Mouse (Mus musculus): ENCODE data around the gene Rasef. TPM values are rescaled to one million over a fixed set of nuclear protein-coding genes. Genes with fewer than 3 reads are reported as not detected.
"Not testable (repeated sequence)": the region's sequence is repeated elsewhere in the genome, so short reads cannot be mapped to it uniquely, and the experiment has no call there.

The Rasef gene
- polyA plus RNA-seq (2017; shearing (Covaris generic)): not detected

DNA sequence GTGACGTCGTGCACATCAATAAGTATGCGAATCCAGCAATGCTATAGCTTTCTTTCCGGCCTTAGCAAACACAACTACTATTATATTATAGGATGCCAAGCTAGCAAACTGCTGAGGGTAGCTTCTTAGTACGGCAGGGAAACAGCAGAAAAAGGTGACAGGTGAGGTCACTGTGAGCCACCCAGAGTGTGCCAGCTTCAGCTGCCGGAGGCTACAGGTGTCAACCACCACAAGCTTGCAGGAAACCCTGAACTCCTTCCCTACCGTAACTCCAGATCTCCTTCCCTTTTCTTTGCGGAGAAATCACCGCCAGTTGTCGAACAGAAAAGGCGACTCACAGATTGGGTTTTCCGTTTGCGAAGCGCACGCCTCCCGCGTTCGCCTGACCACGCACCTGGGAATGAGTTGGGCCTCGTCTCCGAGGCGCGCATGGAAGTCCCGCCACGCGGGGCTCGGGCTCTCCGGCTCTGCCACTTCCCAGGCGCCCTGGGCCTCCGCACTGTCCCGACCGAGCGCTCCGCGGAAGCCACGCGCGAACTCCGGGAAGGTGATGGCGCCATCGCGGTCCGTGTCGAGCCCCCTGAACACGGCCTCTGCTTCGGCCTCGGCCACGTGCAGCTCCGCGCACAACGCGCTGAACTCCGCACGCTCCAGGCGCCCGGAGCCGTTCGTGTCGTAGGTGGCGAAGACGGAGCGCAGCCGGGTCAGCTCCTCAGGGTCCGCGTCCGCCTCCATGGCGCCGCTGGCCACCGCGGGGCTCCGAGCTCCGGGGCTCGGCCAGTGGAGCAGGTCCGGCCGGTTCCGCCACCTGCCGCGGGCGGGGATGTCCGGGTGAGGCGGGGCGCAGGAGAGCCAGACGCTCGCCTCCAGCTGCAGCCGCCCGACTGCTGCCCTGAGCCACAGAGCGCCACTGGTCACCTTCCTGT lies at the start of gene Rasef:
TSS of gene Rasef (minus strand) at position 735 of the 926 bp plus-strand sequence.
- ATAC-seq: no peak

DNA sequence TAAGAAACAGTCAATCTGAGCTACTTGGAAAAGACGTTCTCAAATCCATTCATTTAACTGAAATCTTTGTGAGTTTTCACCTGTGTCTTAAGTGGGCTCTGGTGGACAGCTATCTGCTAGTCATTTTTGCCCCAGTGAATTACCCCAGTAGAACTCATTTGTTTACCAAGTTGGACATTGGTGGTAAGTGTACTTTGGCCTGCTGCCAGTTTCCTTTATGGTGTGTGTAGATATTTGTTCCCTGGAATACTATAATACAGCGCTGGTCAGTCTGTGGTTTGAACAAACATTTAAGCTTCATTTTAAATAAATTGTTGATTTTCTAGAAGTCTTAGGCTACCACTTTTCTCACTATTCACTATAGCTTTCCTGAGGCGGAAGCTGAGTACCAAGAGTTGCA lies 35.8 kb upstream of the Rasef start:
- no peak for ATAC-seq

DNA sequence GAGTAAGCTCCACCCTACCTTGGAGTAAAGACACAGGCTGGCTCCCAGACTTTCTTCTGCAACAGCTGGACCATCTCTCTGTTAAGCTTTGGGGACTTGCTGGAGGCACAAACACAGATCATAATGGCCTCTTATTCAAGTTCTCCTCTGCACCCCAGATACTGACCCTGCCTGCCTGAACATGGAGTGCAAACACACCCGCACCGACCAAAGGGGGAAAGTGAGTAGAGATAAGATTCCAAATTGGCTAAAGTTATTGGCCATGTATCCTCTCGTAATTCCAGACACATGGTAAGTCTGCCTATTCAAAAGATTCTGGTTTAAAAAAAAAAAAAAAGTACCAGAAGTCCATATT lies 369 bp upstream of the Rasef start:
- no peak for ATAC-seq

DNA sequence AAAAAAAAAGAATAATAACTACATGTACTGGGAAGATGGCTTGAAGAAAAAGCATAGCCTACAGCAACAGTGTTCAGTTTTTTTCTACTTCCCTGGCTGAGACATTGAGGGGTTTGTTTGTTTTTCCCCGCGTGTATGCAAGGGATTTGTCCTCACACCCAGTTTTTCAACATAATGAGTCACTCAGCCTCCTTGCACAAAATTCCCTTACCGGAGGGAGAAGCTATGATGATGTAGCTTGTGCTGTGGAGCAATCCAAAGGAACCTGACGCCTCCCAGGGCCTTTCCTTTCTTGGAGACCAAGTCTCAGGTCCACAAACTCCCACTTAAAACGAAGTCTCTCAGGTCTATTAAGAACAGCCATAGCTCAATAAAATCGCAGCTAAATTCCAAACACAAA lies 1.3 kb downstream of the Rasef start:
- no peak for ATAC-seq

DNA sequence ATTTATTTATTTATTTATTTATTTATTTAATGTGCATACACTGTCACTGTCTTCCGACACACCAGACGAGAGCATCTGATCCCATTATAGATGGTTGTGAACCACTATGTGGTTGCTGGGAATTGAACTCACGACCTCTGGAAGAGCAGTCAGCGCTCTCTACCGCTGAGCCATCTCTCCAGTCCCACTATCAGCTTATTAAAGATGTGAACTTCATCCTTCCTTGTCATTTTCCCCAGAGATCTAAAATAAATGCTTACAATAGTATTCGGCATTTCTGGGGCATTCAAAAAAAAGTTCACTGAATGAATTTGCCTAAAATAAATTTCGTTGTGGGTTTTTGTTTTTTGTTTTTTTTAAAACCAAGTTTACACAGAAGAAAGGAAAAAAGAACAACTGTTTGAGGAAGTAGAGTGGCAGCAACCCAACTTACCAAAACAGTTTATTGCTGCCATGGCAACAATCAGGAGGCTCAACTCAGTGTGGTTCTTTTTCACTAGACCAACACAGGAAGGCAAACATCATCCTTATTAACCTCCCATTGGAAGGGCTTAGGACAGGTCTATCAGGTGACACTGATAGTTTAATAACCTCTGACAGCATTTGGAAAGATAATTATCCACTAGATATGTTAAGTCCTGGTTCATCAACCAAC lies 2.6 kb downstream of the Rasef start:
- ATAC-seq: no peak

DNA sequence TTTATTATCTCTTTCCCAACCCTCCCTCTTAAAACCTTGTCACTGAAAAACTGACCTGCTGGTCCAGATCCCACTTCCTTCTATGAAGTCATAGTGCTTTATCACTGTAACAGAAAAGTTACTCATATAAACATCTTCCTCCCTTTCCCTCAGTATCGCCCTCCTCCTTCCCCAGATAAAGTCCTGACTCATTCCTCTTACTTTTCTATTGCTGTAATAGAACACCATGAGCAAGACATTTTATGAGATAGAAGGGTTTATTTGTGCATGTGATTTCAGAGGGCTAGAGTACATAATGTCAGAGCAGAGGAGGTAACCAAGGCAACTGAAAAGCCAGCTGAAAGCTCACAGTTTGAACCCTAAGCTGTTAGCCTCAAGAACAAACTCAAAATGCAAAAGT lies 6.6 kb downstream of the Rasef start:
- no peak for ATAC-seq

DNA sequence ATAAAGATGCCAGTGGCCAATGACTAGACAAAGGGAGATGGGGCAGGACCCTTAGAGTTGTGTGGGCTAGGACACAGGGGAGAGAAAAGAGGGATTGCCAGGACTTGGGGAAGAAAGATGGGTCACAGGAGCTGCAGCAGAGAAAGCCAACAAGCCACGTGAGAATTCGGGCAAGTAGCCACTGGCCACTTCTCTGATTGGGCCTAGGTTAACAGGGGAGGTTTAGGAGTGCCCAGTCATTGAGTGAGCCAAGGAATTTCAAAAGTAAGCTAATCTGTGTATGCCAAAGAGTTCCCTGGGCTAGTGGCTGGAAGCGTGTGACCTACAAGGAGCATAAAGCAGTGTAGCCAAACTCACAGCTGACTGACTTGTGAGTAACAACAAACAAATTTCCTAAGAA lies 9.7 kb downstream of the Rasef start:
- no peak for ATAC-seq

DNA sequence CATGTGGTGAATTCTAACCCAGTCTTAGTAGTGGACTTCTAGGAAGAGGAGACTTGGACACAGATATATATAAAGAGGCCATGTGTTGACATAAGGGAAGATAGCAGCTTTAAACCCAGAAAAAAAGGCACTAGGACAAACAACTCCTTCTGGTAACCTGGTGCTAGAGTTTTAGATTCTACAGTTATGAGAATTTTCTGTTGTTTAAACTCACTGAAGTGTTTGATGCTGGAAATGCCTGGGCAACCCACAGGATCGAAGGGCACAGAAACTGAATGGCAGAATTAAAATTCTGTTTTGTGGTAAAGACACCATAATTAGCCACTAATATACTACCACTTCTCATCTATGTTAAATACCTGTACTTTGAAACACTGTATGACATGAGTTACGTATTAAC lies 15.5 kb downstream of the Rasef start:
- no peak for ATAC-seq

DNA sequence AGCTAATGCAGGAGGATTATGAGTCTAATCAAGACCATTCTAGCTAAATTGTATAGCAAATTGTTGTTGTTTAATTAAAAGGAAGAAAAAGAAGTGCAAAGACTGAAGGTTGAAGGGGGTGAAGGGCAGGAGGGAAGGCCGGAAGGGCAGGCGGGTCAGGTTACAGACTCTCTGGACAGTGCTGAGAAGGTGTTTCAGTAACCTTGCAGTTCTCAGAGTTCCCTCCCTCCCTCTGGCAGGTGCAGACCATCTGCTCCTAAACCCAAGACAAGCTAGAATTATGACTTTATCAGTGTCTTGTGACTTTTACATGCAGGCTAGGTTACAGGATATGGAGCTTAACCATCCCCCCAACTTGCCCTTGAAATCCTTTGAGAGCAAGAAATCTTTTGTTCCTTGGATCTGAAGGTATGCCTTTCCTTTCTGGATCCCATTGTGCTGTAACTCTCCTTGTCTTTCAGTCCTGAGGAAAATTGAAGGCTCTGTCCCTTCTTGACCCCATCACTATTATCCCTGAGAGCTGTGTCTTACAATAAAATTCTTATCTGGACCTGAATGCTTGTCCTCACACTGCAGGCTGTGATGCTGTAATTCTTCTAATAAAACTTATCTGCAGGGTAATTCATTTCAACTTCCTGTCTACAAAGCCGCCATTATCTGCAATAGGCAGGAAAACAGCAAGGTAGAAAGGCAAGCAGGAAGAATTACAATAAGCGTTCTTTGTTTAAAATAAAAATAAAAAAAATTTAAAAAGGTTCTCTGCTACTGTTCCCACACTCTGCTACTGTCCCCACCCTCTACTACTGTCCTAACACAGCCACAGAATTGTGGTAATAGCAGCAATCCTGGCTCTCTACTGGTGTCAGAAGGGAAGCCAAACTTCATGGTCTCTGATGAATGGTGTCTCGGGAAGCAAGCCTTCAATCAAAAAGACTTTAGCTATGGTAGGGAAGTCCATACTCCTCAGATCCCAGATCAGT lies 16.7 kb downstream of the Rasef start:
- no peak for ATAC-seq

DNA sequence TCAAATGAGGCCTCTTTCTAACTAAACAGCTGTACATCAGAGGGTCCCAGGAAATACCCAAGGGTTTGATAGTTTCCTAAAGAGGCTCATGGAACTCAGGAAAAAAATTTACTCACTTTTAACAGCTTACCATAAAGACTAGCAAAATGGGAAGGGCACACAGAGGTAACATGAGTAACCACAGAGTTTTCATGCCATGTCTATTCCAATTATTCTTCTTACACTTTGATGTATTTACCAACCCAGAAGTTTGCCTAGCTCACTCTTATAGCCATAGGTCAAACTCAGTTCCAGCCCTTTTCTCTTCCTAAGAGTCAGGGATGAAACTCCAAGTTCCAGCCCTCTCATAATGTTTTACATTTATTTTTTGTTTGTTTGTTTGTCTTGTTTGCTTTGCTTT lies 18.8 kb downstream of the Rasef start:
- ATAC-seq: no peak

DNA sequence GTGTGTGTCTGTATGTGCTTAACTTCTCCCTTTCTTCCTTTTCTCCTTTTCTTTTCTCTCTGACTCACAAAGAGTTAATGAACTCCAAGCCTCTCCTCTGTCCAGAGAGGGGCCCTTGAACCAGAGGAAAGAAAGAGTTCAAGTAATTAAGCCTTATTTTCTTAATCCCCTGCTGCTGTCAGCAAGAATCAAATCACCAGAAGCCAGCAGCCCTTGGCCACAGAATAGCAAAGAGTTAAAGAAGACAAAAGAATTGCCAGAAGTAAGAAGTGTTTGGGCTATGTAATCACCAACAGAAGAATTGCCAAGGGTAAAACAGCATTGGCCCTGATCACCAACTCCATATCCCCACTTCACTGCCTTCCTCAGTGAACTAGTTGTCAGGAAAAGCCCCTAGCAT lies 20.2 kb downstream of the Rasef start:
- no peak for ATAC-seq

DNA sequence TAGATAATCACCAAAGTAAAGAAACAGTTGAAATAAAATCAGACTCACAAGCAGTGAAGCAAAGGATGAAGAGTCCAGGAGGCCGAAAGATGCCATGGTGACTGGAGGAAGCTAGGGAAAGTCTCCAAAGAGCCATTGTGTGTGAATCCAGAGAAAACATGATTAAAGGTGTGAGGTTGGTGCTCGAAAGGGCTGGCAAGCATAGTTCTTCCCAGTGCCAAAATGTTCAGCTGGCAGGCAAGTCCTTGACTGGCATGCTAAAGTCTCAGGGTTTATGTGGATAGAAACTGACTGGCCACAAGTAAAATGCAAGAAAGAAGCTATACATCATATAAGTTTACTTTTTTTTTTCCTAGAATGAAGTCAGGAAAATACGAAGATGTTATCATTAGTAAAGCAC lies 22.6 kb downstream of the Rasef start:
- ATAC-seq: no peak

DNA sequence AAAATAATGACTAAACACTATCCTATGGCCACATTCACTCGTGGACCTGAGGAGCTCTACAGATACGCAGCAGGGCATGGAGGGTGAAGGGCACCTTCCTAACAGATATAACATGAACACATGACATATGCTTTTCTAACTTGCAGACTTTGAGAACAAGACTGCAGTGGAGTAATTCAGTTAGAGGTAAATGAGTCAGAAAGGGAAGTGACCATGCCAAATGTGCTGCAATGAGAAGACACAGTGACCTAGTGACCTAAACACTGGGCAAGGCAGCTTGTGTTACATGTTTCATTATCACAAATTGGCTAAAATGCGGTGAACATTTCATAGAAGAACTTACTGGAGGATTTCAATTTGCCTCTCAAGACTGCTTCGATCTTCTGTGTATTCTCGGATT lies 42.6 kb downstream of the Rasef start:
- no peak for ATAC-seq

DNA sequence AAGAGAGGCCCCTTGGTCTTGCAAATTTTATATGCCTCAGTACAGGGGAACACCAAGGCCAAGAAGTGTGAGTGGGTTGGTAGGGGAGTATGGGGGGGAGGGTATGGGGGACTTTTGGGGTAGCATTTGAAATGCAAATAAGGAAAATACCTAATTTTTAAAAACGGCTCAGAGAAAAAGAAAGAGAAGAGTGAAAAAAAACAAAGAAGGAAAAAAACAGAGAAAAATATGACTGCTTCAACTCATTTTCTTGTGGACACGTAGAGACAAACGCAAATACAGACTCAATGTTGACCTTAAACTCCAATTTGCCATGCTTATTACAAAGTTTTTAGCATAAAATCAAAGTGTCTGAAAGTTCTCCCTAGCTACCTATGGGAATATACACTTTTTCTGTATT lies 51.4 kb downstream of the Rasef start:
- ATAC-seq: no peak

DNA sequence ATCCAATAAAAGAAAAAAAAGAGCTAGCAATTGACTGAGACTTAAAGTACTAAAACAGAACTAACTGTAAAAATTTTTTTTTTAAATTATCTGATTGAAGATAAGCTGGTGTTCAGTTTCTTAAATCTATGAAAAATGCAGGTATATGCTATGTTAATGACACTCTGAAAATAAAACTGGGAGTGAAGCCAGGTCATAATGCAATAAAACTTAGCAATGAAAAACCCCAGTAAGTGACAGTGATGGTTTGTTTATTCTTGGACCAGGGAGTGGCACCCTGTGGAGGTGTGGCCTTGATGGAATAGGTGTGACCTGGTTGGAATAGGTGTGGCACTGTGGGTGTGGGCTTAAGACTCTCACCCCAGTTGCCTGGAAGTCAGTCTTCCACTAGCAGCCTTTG lies 71.0 kb downstream of the Rasef start:
- no peak for ATAC-seq

DNA sequence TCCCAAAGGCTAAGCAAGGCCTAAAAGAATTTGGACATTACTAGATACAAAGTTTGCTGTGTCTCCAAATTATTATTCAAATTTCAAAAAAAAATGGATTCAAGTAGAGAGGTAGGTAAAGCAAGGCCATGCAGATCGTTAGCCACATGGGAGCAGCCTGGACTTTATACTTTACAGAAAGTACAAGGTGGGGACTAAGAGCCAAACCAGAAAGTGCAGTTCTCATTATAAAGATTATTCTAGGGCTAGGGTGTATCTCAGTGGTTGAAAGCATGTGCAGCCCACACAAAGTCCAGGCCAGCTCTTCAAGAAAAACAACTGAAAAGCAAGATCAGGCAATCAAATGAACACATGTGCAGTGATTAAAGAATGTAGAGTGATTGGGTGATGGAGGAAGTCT lies 72.0 kb downstream of the Rasef start:
- ATAC-seq: no peak

DNA sequence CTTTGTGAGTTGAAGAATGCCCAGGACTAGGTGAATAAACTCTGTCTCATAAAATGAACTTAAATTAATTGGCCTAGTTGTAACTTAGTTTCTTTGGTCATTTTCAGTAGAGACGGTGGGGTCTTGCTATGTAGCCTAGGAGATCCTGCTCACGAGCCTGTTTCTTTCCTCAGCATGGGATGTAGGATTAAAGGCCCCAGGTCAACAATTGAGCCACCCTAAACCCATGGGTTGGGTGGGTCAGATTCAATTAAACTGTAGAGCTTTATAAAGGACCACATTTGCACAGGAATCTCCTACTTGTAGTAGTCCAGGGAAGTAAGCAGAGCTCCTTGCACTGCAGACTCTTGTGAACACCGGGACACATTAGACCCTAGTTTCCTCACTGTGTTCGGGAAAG lies 107.6 kb downstream of the Rasef start, which contains the start of gene Gm428:
TSS of gene Gm428 (plus strand) at position 301 of the 400 bp plus-strand sequence.
- ATAC-seq: not testable (repeated sequence)

DNA sequence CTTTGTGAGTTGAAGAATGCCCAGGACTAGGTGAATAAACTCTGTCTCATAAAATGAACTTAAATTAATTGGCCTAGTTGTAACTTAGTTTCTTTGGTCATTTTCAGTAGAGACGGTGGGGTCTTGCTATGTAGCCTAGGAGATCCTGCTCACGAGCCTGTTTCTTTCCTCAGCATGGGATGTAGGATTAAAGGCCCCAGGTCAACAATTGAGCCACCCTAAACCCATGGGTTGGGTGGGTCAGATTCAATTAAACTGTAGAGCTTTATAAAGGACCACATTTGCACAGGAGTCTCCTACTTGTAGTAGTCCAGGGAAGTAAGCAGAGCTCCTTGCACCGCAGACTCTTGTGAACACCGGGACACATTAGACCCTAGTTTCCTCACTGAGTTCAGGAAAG lies 122.7 kb downstream of the Rasef start, which contains the start of gene Gm11239:
TSS of gene Gm11239 (plus strand) at position 301 of the 400 bp plus-strand sequence.
- not testable (repeated sequence) for ATAC-seq

Measured in CD4-positive, CD25-positive, alpha-beta regulatory T cell, adult 4 months (primary cell).